Mouse (Mus musculus): ENCODE measurements around the gene Mrpl37.

Mrpl37 gene

GRCm38 (mm10) chr4:107067151-107067840, 628 bp upstream of the Mrpl37 start:
- peak; percentile 62 to 70 for DNase-seq (ENCODE audit: low spot score in 2 of 2)

- DNase-seq (ENCODE audit: low spot score in 2 of 2): no peak
Measured at GRCm38 (mm10) chr4:107064394-107065098, 2.1 kb downstream of the Mrpl37 start.

- DNase-seq (ENCODE audit: low spot score in 2 of 2): no peak
Measured at GRCm38 (mm10) chr4:107063214-107063613, 3.5 kb downstream of the Mrpl37 start.

- DNase-seq (ENCODE audit: low spot score in 2 of 2): no peak
Measured at GRCm38 (mm10) chr4:107061560-107061959, 5.1 kb downstream of the Mrpl37 start.

GRCm38 (mm10) chr4:107058781-107059180, 7.9 kb downstream of the Mrpl37 start:
- DNase-seq (ENCODE audit: low spot score in 2 of 2): no peak

GRCm38 (mm10) chr4:107058346-107058745, 8.3 kb downstream of the Mrpl37 start:
- DNase-seq (ENCODE audit: low spot score in 2 of 2): no peak

- DNase-seq (ENCODE audit: low spot score in 2 of 2): no peak
Measured at GRCm38 (mm10) chr4:107056088-107056487, 10.6 kb downstream of the Mrpl37 start.

- DNase-seq (ENCODE audit: low spot score in 2 of 2): no peak
Measured at GRCm38 (mm10) chr4:107052962-107053553, 13.6 kb downstream of the Mrpl37 start.

- no peak for DNase-seq (ENCODE audit: low spot score in 2 of 2)
Measured at GRCm38 (mm10) chr4:107051889-107052288, 14.8 kb downstream of the Mrpl37 start.

GRCm38 (mm10) chr4:107048568-107049162, 18.0 kb downstream of the Mrpl37 start:
- DNase-seq (ENCODE audit: low spot score in 2 of 2): peak; percentile 73 to 78

GRCm38 (mm10) chr4:107047806-107048205, 18.9 kb downstream of the Mrpl37 start:
- DNase-seq (ENCODE audit: low spot score in 2 of 2): no peak

- DNase-seq (ENCODE audit: low spot score in 2 of 2): no peak
Measured at GRCm38 (mm10) chr4:107045188-107045587, 21.5 kb downstream of the Mrpl37 start.

- no peak for DNase-seq (ENCODE audit: low spot score in 2 of 2)
Measured at GRCm38 (mm10) chr4:107042304-107042703, 24.4 kb downstream of the Mrpl37 start.

- DNase-seq (ENCODE audit: low spot score in 2 of 2): peak; percentile 42 to 51
Measured at GRCm38 (mm10) chr4:107039270-107039669, 27.4 kb downstream of the Mrpl37 start.

- no peak for DNase-seq (ENCODE audit: low spot score in 2 of 2)
Measured at GRCm38 (mm10) chr4:107038303-107038702, 28.4 kb downstream of the Mrpl37 start.

- DNase-seq (ENCODE audit: low spot score in 2 of 2): no peak
Measured at GRCm38 (mm10) chr4:107036985-107037384, 29.7 kb downstream of the Mrpl37 start.

- no peak for DNase-seq (ENCODE audit: low spot score in 2 of 2)
Measured at GRCm38 (mm10) chr4:107035689-107036088, 31.0 kb downstream of the Mrpl37 start.

- no peak for DNase-seq (ENCODE audit: low spot score in 2 of 2)
Measured at GRCm38 (mm10) chr4:107026451-107026850, 40.2 kb downstream of the Mrpl37 start.

- DNase-seq (ENCODE audit: low spot score in 2 of 2): no peak
Measured at GRCm38 (mm10) chr4:107025369-107025768, 41.3 kb downstream of the Mrpl37 start.

GRCm38 (mm10) chr4:107024899-107025298, 41.8 kb downstream of the Mrpl37 start:
- DNase-seq (ENCODE audit: low spot score in 2 of 2): no peak

GRCm38 (mm10) chr4:107021464-107021863, 45.2 kb downstream of the Mrpl37 start:
- no peak for DNase-seq (ENCODE audit: low spot score in 2 of 2)

GRCm38 (mm10) chr4:107020287-107021000, 46.2 kb downstream of the Mrpl37 start:
- DNase-seq (ENCODE audit: low spot score in 2 of 2): no peak
